Mouse (Mus musculus) B cell, adult 2 months (primary cell): ENCODE data around the gene Tbx10.
"Not testable (repeated sequence)": the region's sequence is repeated elsewhere in the genome, so short reads cannot be mapped to it uniquely, and the experiment has no call there.

Experiments used
- DNase-seq, 2 experiments: peaks; one replicate each; pipeline ENCODE4 v3.0.0; 2022

Gene Tbx10

GRCm38 (mm10) chr19:3992416-3992815 lies at the start of gene Tbx10:
Gene Tbx10, plus strand, starts transcription at chr19:3992752.
- DNase-seq = no peak

GRCm38 (mm10) chr19:3942986-3943735 lies 49.4 kb upstream of the Tbx10 start:
- DNase-seq = peak; percentile 91 to 93

GRCm38 (mm10) chr19:3945872-3946564 lies 46.5 kb upstream of the Tbx10 start:
- peak; percentile 71 to 73 for DNase-seq

- DNase-seq = peak; percentile 76 to 80
Observed at GRCm38 (mm10) chr19:3946715-3947114, 45.8 kb upstream of the Tbx10 start.

- DNase-seq = no peak
Observed at GRCm38 (mm10) chr19:3947813-3948212, 44.7 kb upstream of the Tbx10 start.

- DNase-seq = no peak
Observed at GRCm38 (mm10) chr19:3948546-3948945, 44.0 kb upstream of the Tbx10 start.

GRCm38 (mm10) chr19:3950331-3950730 lies 42.2 kb upstream of the Tbx10 start:
- no peak for DNase-seq

- no peak for DNase-seq
Observed at GRCm38 (mm10) chr19:3951461-3951860, 41.1 kb upstream of the Tbx10 start.

GRCm38 (mm10) chr19:3952099-3952498 lies 40.5 kb upstream of the Tbx10 start:
- DNase-seq = no peak

- no peak for DNase-seq
Observed at GRCm38 (mm10) chr19:3955033-3955432, 37.5 kb upstream of the Tbx10 start.

- no peak for DNase-seq
Observed at GRCm38 (mm10) chr19:3955804-3956203, 36.7 kb upstream of the Tbx10 start.

- DNase-seq = not testable (repeated sequence)
Observed at GRCm38 (mm10) chr19:3957296-3958036, 35.1 kb upstream of the Tbx10 start.

- no peak for DNase-seq
Observed at GRCm38 (mm10) chr19:3958470-3958869, 34.1 kb upstream of the Tbx10 start, which contains the start of gene Aldh3b3. Gene Aldh3b3, plus strand, starts transcription at chr19:3958645.

GRCm38 (mm10) chr19:3959030-3959429 lies 33.5 kb upstream of the Tbx10 start:
- DNase-seq = no peak

GRCm38 (mm10) chr19:3960211-3960610 lies 32.3 kb upstream of the Tbx10 start:
- DNase-seq = no peak

GRCm38 (mm10) chr19:3961805-3962204 lies 30.7 kb upstream of the Tbx10 start:
- DNase-seq = not testable (repeated sequence)

- peak; percentile 51 to 52 for DNase-seq
Observed at GRCm38 (mm10) chr19:3962469-3962868, 30.1 kb upstream of the Tbx10 start.

- no peak for DNase-seq
Observed at GRCm38 (mm10) chr19:3964030-3964429, 28.5 kb upstream of the Tbx10 start.

GRCm38 (mm10) chr19:3966330-3967075 lies 26.0 kb upstream of the Tbx10 start:
- DNase-seq = no peak

GRCm38 (mm10) chr19:3967258-3967657 lies 25.3 kb upstream of the Tbx10 start:
- DNase-seq = no peak

GRCm38 (mm10) chr19:3972229-3972628 lies 20.3 kb upstream of the Tbx10 start, which contains the start of gene Aldh3b2:
Gene Aldh3b2, plus strand, starts transcription at chr19:3972328.
- no peak for DNase-seq

- DNase-seq = not testable (repeated sequence)
Observed at GRCm38 (mm10) chr19:3974608-3975007, 17.9 kb upstream of the Tbx10 start.

GRCm38 (mm10) chr19:3975866-3976265 lies 16.7 kb upstream of the Tbx10 start:
- DNase-seq = no peak
